In genomic region chr9:117018301-117018700, GRCm38 (mm10) we compare ENCODE assay signal across 9 mouse cellular contexts.
DNase-seq lines count a peak whose midpoint lies in the region; ATAC-seq and TF ChIP-seq lines count a peak whose summit lies in the region.
"Had no signal": no experiment of that assay in that cellular context is flagged by ENCODE, and none has a peak within 500 bp of the region (broad histone marks: within the 10 kb centered on the region; RNA-seq: fewer than 3 reads in every experiment).

No protein-coding gene starts in this region.

- no peak for ATAC-seq in forebrain, embryonic 12.5 days (ENCODE audit: low FRiP score)
- no peak for ATAC-seq in kidney, postnatal 0 days (replicated peaks; ENCODE audit: low FRiP score, low read depth)
- no peak for ATAC-seq in liver, embryonic 15.5 days (ENCODE audit: insufficient read depth)
- no peak for ATAC-seq in stomach, postnatal 0 days (ENCODE audit: low FRiP score, low TSS enrichment)
- ATAC-seq: inflammation-experienced regulatory T-cells, adult 6 months had no signal

- WGBS in forebrain, embryonic 10.5 days: 68% methylated on average over 12 of the region's 12 CpGs
- 63% methylated on average over 12 of the region's 12 CpGs for WGBS in forebrain, embryonic 12.5 days
- 53% methylated on average over 12 of the region's 12 CpGs for WGBS in kidney, postnatal 0 days
- WGBS in liver, embryonic 15.5 days (ENCODE audit: insufficient replicate concordance): 41% methylated on average over 12 of the region's 12 CpGs
- 54% methylated on average over 12 of the region's 12 CpGs for WGBS in stomach, postnatal 0 days

- no peaks in the 10 kb centered on the region for H3K36me3 ChIP-seq in forebrain, embryonic 10.5 days (replicated peaks)
- no peaks in the 10 kb centered on the region for H3K36me3 ChIP-seq in forebrain, embryonic 12.5 days (replicated peaks)
- H3K36me3 ChIP-seq in kidney, postnatal 0 days (ENCODE audit: insufficient read depth, low read length): no peaks in the 10 kb centered on the region
- H3K36me3 ChIP-seq in liver, embryonic 15.5 days (replicated peaks): no peaks in the 10 kb centered on the region
- H3K36me3 ChIP-seq in stomach, postnatal 0 days (ENCODE audit: control insufficient read depth, insufficient read depth, low read length): no peaks in the 10 kb centered on the region

- H3K4me3 ChIP-seq in forebrain, embryonic 10.5 days: no peak overlapping the region
- no peak overlapping the region for H3K4me3 ChIP-seq in forebrain, embryonic 12.5 days (replicated peaks)
- H3K4me3 ChIP-seq in kidney, postnatal 0 days (replicated peaks; ENCODE audit: low read depth, low read length): no peak overlapping the region
- H3K4me3 ChIP-seq in liver, embryonic 15.5 days (replicated peaks): no peak overlapping the region
- no peak overlapping the region for H3K4me3 ChIP-seq in stomach, postnatal 0 days (ENCODE audit: low read depth, low read length)

- no peak for DNase-seq in forebrain, embryonic 10.5 days (ENCODE audit: extremely low spot score, low spot score)
- no peak for DNase-seq in kidney, postnatal 0 days (ENCODE audit: low spot score)
- DNase-seq in kidney, adult 11 months: no peak
- no peak for DNase-seq in stomach, postnatal 0 days (ENCODE audit: low spot score)
- no peak for DNase-seq in cerebellum, adult 9-11 months
- no peak for DNase-seq in adrenal gland, adult 8-10 months

- H3K9ac ChIP-seq in forebrain, embryonic 12.5 days: no peak overlapping the region
- H3K9ac ChIP-seq in kidney, postnatal 0 days (ENCODE audit: low read depth, low read length): no peak overlapping the region
- no peak overlapping the region for H3K9ac ChIP-seq in liver, embryonic 15.5 days
- no peak overlapping the region for H3K9ac ChIP-seq in stomach, postnatal 0 days (ENCODE audit: low read length)

- no peaks in the 10 kb centered on the region for H3K27me3 ChIP-seq in forebrain, embryonic 10.5 days (ENCODE audit: poor library complexity, severe bottlenecking)
- no peaks in the 10 kb centered on the region for H3K27me3 ChIP-seq in forebrain, embryonic 12.5 days
- H3K27me3 ChIP-seq in kidney, postnatal 0 days (ENCODE audit: insufficient read depth, low read length): no peaks in the 10 kb centered on the region
- no peaks in the 10 kb centered on the region for H3K27me3 ChIP-seq in liver, embryonic 15.5 days
- no peaks in the 10 kb centered on the region for H3K27me3 ChIP-seq in stomach, postnatal 0 days (ENCODE audit: control insufficient read depth, insufficient read depth, low read length)

- no peak for TF ChIP-seq EP300 in stomach, postnatal 0 days (optimal IDR thresholded peaks at IDR 0.05)

- peak overlapping the region; percentile 62 for H3K27ac ChIP-seq in forebrain, embryonic 10.5 days
- H3K27ac ChIP-seq in forebrain, embryonic 12.5 days: no peak overlapping the region
- peak overlapping the region; percentile 50 for H3K27ac ChIP-seq in kidney, postnatal 0 days
- no peak overlapping the region for H3K27ac ChIP-seq in liver, embryonic 15.5 days (replicated peaks)
- peak overlapping the region; percentile 46; the same call in 1 of the 2 replicates for H3K27ac ChIP-seq in stomach, postnatal 0 days (replicated peaks)

- TF ChIP-seq CTCF in kidney, postnatal 0 days (IDR thresholded peaks at IDR 0.05; ENCODE audit: low read depth): no peak
- TF ChIP-seq CTCF in stomach, postnatal 0 days (IDR thresholded peaks at IDR 0.05; ENCODE audit: low read depth): no peak

- no peak overlapping the region for H3K4me2 ChIP-seq in forebrain, embryonic 12.5 days
- H3K4me2 ChIP-seq in kidney, postnatal 0 days (ENCODE audit: low read length): no peak overlapping the region
- peak overlapping the region; percentile 27 for H3K4me2 ChIP-seq in liver, embryonic 15.5 days
- H3K4me2 ChIP-seq in stomach, postnatal 0 days (replicated peaks; ENCODE audit: low read depth): no peak overlapping the region

- H3K4me1 ChIP-seq in forebrain, embryonic 10.5 days: peaks cover 18% of the 10 kb centered on the region
- H3K4me1 ChIP-seq in forebrain, embryonic 12.5 days: peaks cover 8% of the 10 kb centered on the region
- peaks cover 14% of the 10 kb centered on the region for H3K4me1 ChIP-seq in kidney, postnatal 0 days (replicated peaks; ENCODE audit: insufficient read depth, low read length)
- peaks cover 3% of the 10 kb centered on the region; the same call in 1 of the 2 replicates for H3K4me1 ChIP-seq in liver, embryonic 15.5 days (replicated peaks)
- 0 out of 2 replicates have a peak, but pooled peaks cover 4% of the 10 kb centered on the region for H3K4me1 ChIP-seq in stomach, postnatal 0 days (replicated peaks; ENCODE audit: control insufficient read depth, insufficient read depth)

- no peaks in the 10 kb centered on the region for H3K9me3 ChIP-seq in forebrain, embryonic 10.5 days
- H3K9me3 ChIP-seq in forebrain, embryonic 12.5 days: no peaks in the 10 kb centered on the region
- no peaks in the 10 kb centered on the region for H3K9me3 ChIP-seq in kidney, postnatal 0 days (replicated peaks; ENCODE audit: low read length)
- H3K9me3 ChIP-seq in liver, embryonic 15.5 days (replicated peaks): no peaks in the 10 kb centered on the region
- H3K9me3 ChIP-seq in stomach, postnatal 0 days (ENCODE audit: control insufficient read depth, low read length): no peaks in the 10 kb centered on the region

Comparison
In these comparisons a context has a peak if more than half of its experiments do, and no peak if none do; other contexts are left out.
1. H3K27ac ChIP-seq: peak in forebrain, embryonic 10.5 days (single experiment), kidney, postnatal 0 days (single experiment) and stomach, postnatal 0 days (single experiment); none in forebrain, embryonic 12.5 days (single experiment) and liver, embryonic 15.5 days (single experiment).